Mouse (Mus musculus) lung, adult 2 months (tissue): Measurements from ENCODE around the gene Crygn. TPM values are rescaled to one million over a fixed set of nuclear protein-coding genes. Genes with fewer than 3 reads are reported as not detected.
"Not testable (repeated sequence)": the region's sequence is repeated elsewhere in the genome, so short reads cannot be mapped to it uniquely, and the experiment has no call there.

ENCODE experiments used
- DNase-seq: peaks from one replicate; pipeline ENCODE4 v3.0.0; 2022
- H3K4me1 ChIP-seq: fragments of 200-500 bp; 2 replicates; pipeline ENCODE4 v1.6.1; 2011; ENCODE audit warnings: low read length; ENCODE audit not compliant: control insufficient read depth, insufficient read depth
- H3K4me3 ChIP-seq: fragments of 200-500 bp; replicated peaks from 2 replicates; pipeline ENCODE3; 2011; ENCODE audit warnings: low read depth, mild to moderate bottlenecking, control low read depth, low read length; ENCODE audit errors: extremely low read depth
- CTCF ChIP-seq: fragments of 200-500 bp; IDR thresholded peaks from 2 replicates; pipeline ENCODE4 v1.5.1; 2011; ENCODE audit warnings: mild to moderate bottlenecking, low read length, control low read depth; ENCODE audit not compliant: insufficient read depth
- POLR2A ChIP-seq: fragments of 200-500 bp; IDR thresholded peaks from 2 replicates; pipeline ENCODE4 v1.6.1; 2011; ENCODE audit warnings: low read depth, mild to moderate bottlenecking, control low read depth, low read length, borderline replicate concordance; ENCODE audit errors: extremely low read depth
- WGBS: fragments of 180-500 bp; shearing (Covaris S2); methylation state at CpG from one replicate; pipeline ENCODE4 v1.1.7; 2018; 5-methylcytosine and 5-hydroxymethylcytosine counted together
- polyA plus RNA-seq: library from polyadenylated mRNA; depleted of rRNA; stranded (reverse); fragments of >200 nt; gene quantifications from 2 replicates; pipeline ENCODE4 v1.2.3, GENCODE M21; 2012

Crygn gene
- polyA plus RNA-seq, 1 experiment, result 0.28 TPM

- DNase-seq, result peak; percentile 20
- TF ChIP-seq CTCF, result peak; percentile 44
- TF ChIP-seq POLR2A, result no peak
- WGBS, result 41% methylated on average over 15 of the region's 15 CpGs
These were observed 22.2 kb upstream of the Crygn start for GRCm38 (mm10) chr5:24779881-24780512.

GRCm38 (mm10) chr5:24779321-24779720 lies 21.5 kb upstream of the Crygn start:
- DNase-seq, result no peak

More at GRCm38 (mm10) chr5:24779881-24780512, 22.2 kb upstream of the Crygn start:
- Histone ChIP-seq H3K4me1 (no peaks in the 10 kb centered on the region), H3K4me3 (no peak overlapping the region)

GRCm38 (mm10) chr5:24778843-24779140 lies 21.0 kb upstream of the Crygn start:
- no peak for DNase-seq
- H3K4me3 ChIP-seq, result no peak overlapping the region
- WGBS, result 47% methylated on average over 13 of the region's 13 CpGs
- TF ChIP-seq POLR2A (no peak), CTCF (no peak)
- no peaks in the 10 kb centered on the region for H3K4me1 ChIP-seq

More at GRCm38 (mm10) chr5:24779321-24779720, 21.5 kb upstream of the Crygn start:
- TF ChIP-seq POLR2A (no peak), CTCF (no peak)
- no peak overlapping the region for H3K4me3 ChIP-seq
- no peaks in the 10 kb centered on the region for H3K4me1 ChIP-seq

GRCm38 (mm10) chr5:24778082-24778842 lies 20.5 kb upstream of the Crygn start:
- no peaks in the 10 kb centered on the region for H3K4me1 ChIP-seq
- 36% methylated on average over 17 of the region's 17 CpGs for WGBS
- no peak for DNase-seq
- TF ChIP-seq POLR2A, result no peak
- TF ChIP-seq CTCF, result no peak
- no peak overlapping the region for H3K4me3 ChIP-seq

GRCm38 (mm10) chr5:24776681-24777080 lies 18.9 kb upstream of the Crygn start:
- no peaks in the 10 kb centered on the region for H3K4me1 ChIP-seq
- no peak overlapping the region for H3K4me3 ChIP-seq
- TF ChIP-seq CTCF (no peak), POLR2A (no peak)
- whole genome bisulfite sequencing, result 58% methylated on average over 4 of the region's 4 CpGs
- DNase-seq, result no peak

GRCm38 (mm10) chr5:24774549-24774948 lies 16.7 kb upstream of the Crygn start:
- H3K4me3 ChIP-seq, H3K4me1 ChIP-seq, DNase-seq: not testable (repeated sequence)
- WGBS, result 88% methylated on average over 16 of the region's 16 CpGs

- TF ChIP-seq CTCF (no peak), POLR2A (no peak)
- Histone ChIP-seq H3K4me3 (no peak overlapping the region), H3K4me1 (no peaks in the 10 kb centered on the region)
- WGBS, result 68% methylated on average over 3 of the region's 3 CpGs
- DNase-seq, result no peak
These were observed 877 bp downstream of the Crygn start for GRCm38 (mm10) chr5:24756931-24757330.

GRCm38 (mm10) chr5:24752175-24752498 lies 5.7 kb downstream of the Crygn start:
- WGBS, result 4% methylated on average over 2 of the region's 2 CpGs
- TF ChIP-seq POLR2A (no peak), CTCF (no peak)

GRCm38 (mm10) chr5:24751305-24752174 lies 6.3 kb downstream of the Crygn start:
- DNase-seq, result peak; percentile 45
- 2% methylated on average over 25 of the region's 25 CpGs for WGBS
- TF ChIP-seq POLR2A (peak; percentile 54; the same call in 1 of the 2 replicates), CTCF (no peak)
- Histone ChIP-seq H3K4me3 (peak overlapping the region; percentile 83), H3K4me1 (peaks cover 4% of the 10 kb centered on the region; the same call in 1 of the 2 replicates)

More at GRCm38 (mm10) chr5:24752175-24752498, 5.7 kb downstream of the Crygn start:
- Histone ChIP-seq H3K4me1 (peaks cover 4% of the 10 kb centered on the region; the same call in 1 of the 2 replicates), H3K4me3 (peak overlapping the region; percentile 83)
- no peak for DNase-seq
